Mouse (Mus musculus): ENCODE results near the gene Fars2.
A peak's percentile ranks its signal among the peaks of the same experiment; 100 is the strongest.

Gene Fars2

GRCm38 (mm10) chr13:36117143-36118014, at the start of gene Fars2, which contains the start of gene Lyrm4:
TSS of gene Fars2 (plus strand) at chr13:36117412.
TSS of gene Lyrm4 (minus strand) at chr13:36117526.
- peak; percentile 97 for DNase-seq (ENCODE audit: low read depth, low spot score)

GRCm38 (mm10) chr13:36074484-36074883, 42.7 kb upstream of the Fars2 start:
- DNase-seq (ENCODE audit: low read depth, low spot score): no peak

- DNase-seq (ENCODE audit: low read depth, low spot score): no peak
Measured at GRCm38 (mm10) chr13:36081591-36081990, 35.6 kb upstream of the Fars2 start.

- DNase-seq (ENCODE audit: low read depth, low spot score): no peak
Measured at GRCm38 (mm10) chr13:36084701-36085100, 32.5 kb upstream of the Fars2 start.

- no peak for DNase-seq (ENCODE audit: low read depth, low spot score)
Measured at GRCm38 (mm10) chr13:36085971-36086370, 31.2 kb upstream of the Fars2 start.

GRCm38 (mm10) chr13:36086608-36087391, 30.4 kb upstream of the Fars2 start:
- peak; percentile 67 for DNase-seq (ENCODE audit: low read depth, low spot score)

GRCm38 (mm10) chr13:36087427-36087826, 29.8 kb upstream of the Fars2 start:
- DNase-seq (ENCODE audit: low read depth, low spot score): peak; percentile 39

- no peak for DNase-seq (ENCODE audit: low read depth, low spot score)
Measured at GRCm38 (mm10) chr13:36088168-36088567, 29.0 kb upstream of the Fars2 start.

GRCm38 (mm10) chr13:36096684-36097383, 20.4 kb upstream of the Fars2 start:
- no peak for DNase-seq (ENCODE audit: low read depth, low spot score)

- DNase-seq (ENCODE audit: low read depth, low spot score): no peak
Measured at GRCm38 (mm10) chr13:36105591-36105990, 11.6 kb upstream of the Fars2 start.

GRCm38 (mm10) chr13:36108528-36108927, 8.7 kb upstream of the Fars2 start:
- DNase-seq (ENCODE audit: low read depth, low spot score): no peak

- no peak for DNase-seq (ENCODE audit: low read depth, low spot score)
Measured at GRCm38 (mm10) chr13:36111331-36111730, 5.9 kb upstream of the Fars2 start.

- no peak for DNase-seq (ENCODE audit: low read depth, low spot score)
Measured at GRCm38 (mm10) chr13:36113181-36113580, 4.0 kb upstream of the Fars2 start.

- DNase-seq (ENCODE audit: low read depth, low spot score): peak; percentile 41
Measured at GRCm38 (mm10) chr13:36116520-36117142, 581 bp upstream of the Fars2 start.

- DNase-seq (ENCODE audit: low read depth, low spot score): no peak
Measured at GRCm38 (mm10) chr13:36119684-36120083, 2.5 kb downstream of the Fars2 start.

GRCm38 (mm10) chr13:36120606-36121005, 3.4 kb downstream of the Fars2 start:
- no peak for DNase-seq (ENCODE audit: low read depth, low spot score)

- DNase-seq (ENCODE audit: low read depth, low spot score): no peak
Measured at GRCm38 (mm10) chr13:36129360-36130054, 12.3 kb downstream of the Fars2 start.

GRCm38 (mm10) chr13:36131401-36131800, 14.2 kb downstream of the Fars2 start:
- no peak for DNase-seq (ENCODE audit: low read depth, low spot score)

- no peak for DNase-seq (ENCODE audit: low read depth, low spot score)
Measured at GRCm38 (mm10) chr13:36131992-36132649, 14.9 kb downstream of the Fars2 start.

- no peak for DNase-seq (ENCODE audit: low read depth, low spot score)
Measured at GRCm38 (mm10) chr13:36139703-36140102, 22.5 kb downstream of the Fars2 start.
